Mouse (Mus musculus) liver, embryonic 12.5 days (tissue): ENCODE measurements around the gene Cdca5. TPM values are rescaled to one million over a fixed set of nuclear protein-coding genes. Genes with fewer than 3 reads are reported as not detected.

ENCODE experiments used
- ATAC-seq: fragments of 200-750 bp; cut with Nextera tagmentation; 2 replicates; pipeline ENCODE4 v1.8.0; 2017; ENCODE audit warnings: moderate number of reproducible peaks, mild to moderate bottlenecking, moderate library complexity
- H3K27ac ChIP-seq: fragments of 300-500 bp; sonication (generic); 2 replicates; pipeline ENCODE4 v1.5.1; 2016; ENCODE audit warnings: mild to moderate bottlenecking
- H3K27me3 ChIP-seq: fragments of 300-500 bp; sonication (generic); replicated peaks from 2 replicates; pipeline ENCODE4 v1.6.1; 2016; ENCODE audit warnings: mild to moderate bottlenecking, moderate library complexity
- H3K36me3 ChIP-seq: fragments of 300-500 bp; sonication (generic); 2 replicates; pipeline ENCODE4 v1.6.1; 2016; ENCODE audit warnings: mild to moderate bottlenecking, moderate library complexity
- H3K4me1 ChIP-seq: fragments of 300-500 bp; sonication (generic); 2 replicates; pipeline ENCODE4 v1.6.1; 2016
- H3K4me2 ChIP-seq: fragments of 300-500 bp; sonication (generic); 2 replicates; pipeline ENCODE4 v1.6.1; 2016; ENCODE audit warnings: mild to moderate bottlenecking, moderate library complexity
- H3K4me3 ChIP-seq: fragments of 300-500 bp; sonication (generic); 2 replicates; pipeline ENCODE4 v1.5.1; 2016; ENCODE audit warnings: mild to moderate bottlenecking, moderate library complexity
- H3K9ac ChIP-seq: fragments of 300-500 bp; sonication (generic); 2 replicates; pipeline ENCODE4 v1.6.1; 2016; ENCODE audit warnings: mild to moderate bottlenecking, moderate library complexity
- H3K9me3 ChIP-seq: fragments of 300-500 bp; sonication (generic); replicated peaks from 2 replicates; pipeline ENCODE4 v1.6.1; 2016; ENCODE audit warnings: mild to moderate bottlenecking, moderate library complexity
- WGBS: fragments of 180-500 bp; shearing (Covaris S2); methylation state at CpG from one replicate; pipeline ENCODE4 v1.1.7; 2016; ENCODE audit not compliant: insufficient replicate concordance; 5-methylcytosine and 5-hydroxymethylcytosine counted together
- polyA plus RNA-seq: library from polyadenylated mRNA; unstranded; fragments of >200 nt; fragmentation: Nextera tagmentation; extraction: Ambion mirVana; gene quantifications from 2 replicates; pipeline ENCODE4 v1.2.1, GENCODE M21; 2016

Gene Cdca5
- polyA plus RNA-seq, 1 experiment from 2014 or later = 42.2 TPM

- Histone ChIP-seq H3K9me3 (no peaks in the 10 kb centered on the region), H3K27me3 (no peaks in the 10 kb centered on the region), H3K4me1 (peaks cover 46% of the 10 kb centered on the region), H3K27ac (peak overlapping the region; percentile 99), H3K4me3 (peak overlapping the region; percentile 97), H3K36me3 (peaks cover 54% of the 10 kb centered on the region), H3K4me2 (peak overlapping the region; percentile 99), H3K9ac (peak overlapping the region; percentile 94)
- ATAC-seq = no peak
- WGBS = 80% methylated on average over 8 of the region's 8 CpGs
These were observed 37.0 kb upstream of the Cdca5 start for GRCm38 (mm10) chr19:6047899-6048166.

- ATAC-seq = no peak
- H3K27ac ChIP-seq = peak overlapping the region; percentile 99
These were observed 35.9 kb upstream of the Cdca5 start for GRCm38 (mm10) chr19:6048681-6049410.

DNA sequence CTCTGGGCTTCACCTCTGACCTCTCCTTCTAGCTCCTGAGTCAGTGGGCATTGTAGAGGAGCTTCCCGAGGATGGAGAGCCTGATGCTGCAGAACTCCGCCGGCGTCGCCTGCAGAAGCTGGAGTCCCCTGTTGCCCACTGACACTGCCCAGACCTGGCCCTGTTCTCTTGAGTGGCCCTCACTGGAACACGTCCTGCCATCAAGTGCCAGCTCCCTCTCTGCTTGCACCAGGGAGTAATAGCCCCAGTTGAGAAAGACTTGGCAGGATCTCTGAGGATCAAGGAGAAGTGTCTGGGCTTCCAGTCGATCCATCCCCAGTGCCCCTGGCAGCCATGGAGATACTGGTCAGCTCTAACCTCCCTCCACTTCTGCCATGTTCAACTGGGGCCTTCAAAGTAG lies 32.3 kb upstream of the Cdca5 start:
- Histone ChIP-seq H3K4me3 (no peak overlapping the region), H3K27ac (no peak overlapping the region), H3K9me3 (no peaks in the 10 kb centered on the region), H3K27me3 (no peaks in the 10 kb centered on the region), H3K9ac (no peak overlapping the region), H3K36me3 (peaks cover 89% of the 10 kb centered on the region), H3K4me2 (no peak overlapping the region), H3K4me1 (peaks cover 52% of the 10 kb centered on the region)
- WGBS = 83% methylated on average over 7 of the region's 7 CpGs
- ATAC-seq = no peak

More at GRCm38 (mm10) chr19:6048681-6049410, 35.9 kb upstream of the Cdca5 start:
- peaks cover 55% of the 10 kb centered on the region for H3K4me1 ChIP-seq
- WGBS = 54% methylated on average over 11 of the region's 11 CpGs
- H3K9me3 ChIP-seq = no peaks in the 10 kb centered on the region
- H3K9ac ChIP-seq = peak overlapping the region; percentile 94
- peak overlapping the region; percentile 99 for H3K4me2 ChIP-seq
- H3K36me3 ChIP-seq = peaks cover 64% of the 10 kb centered on the region
- H3K4me3 ChIP-seq = peak overlapping the region; percentile 97
- H3K27me3 ChIP-seq = no peaks in the 10 kb centered on the region

- no peak overlapping the region for H3K9ac ChIP-seq
- no peak overlapping the region for H3K4me2 ChIP-seq
- ATAC-seq = no peak
- no peaks in the 10 kb centered on the region for H3K27me3 ChIP-seq
- 74% methylated on average over 5 of the region's 5 CpGs for WGBS
- H3K36me3 ChIP-seq = peaks cover 82% of the 10 kb centered on the region
- peaks cover 44% of the 10 kb centered on the region for H3K4me1 ChIP-seq
- H3K4me3 ChIP-seq = no peak overlapping the region
- H3K27ac ChIP-seq = 0 out of 2 replicates have a peak overlapping the region, but pooled peaks have one; percentile 10
- no peaks in the 10 kb centered on the region for H3K9me3 ChIP-seq
These were observed 30.5 kb upstream of the Cdca5 start for GRCm38 (mm10) chr19:6054296-6054695.

- no peak for ATAC-seq
- H3K4me3 ChIP-seq = peak overlapping the region; percentile 95
- peak overlapping the region; percentile 86 for H3K4me2 ChIP-seq
- H3K36me3 ChIP-seq = peaks cover 72% of the 10 kb centered on the region
- H3K27me3 ChIP-seq = no peaks in the 10 kb centered on the region
- peak overlapping the region; percentile 94 for H3K9ac ChIP-seq
- no peaks in the 10 kb centered on the region for H3K9me3 ChIP-seq
- peak overlapping the region; percentile 86; the same call in 1 of the 2 replicates for H3K27ac ChIP-seq
- H3K4me1 ChIP-seq = peaks cover 54% of the 10 kb centered on the region
- 55% methylated on average over 4 of the region's 4 CpGs for WGBS
These were observed 28.1 kb upstream of the Cdca5 start for GRCm38 (mm10) chr19:6056696-6057095.

DNA sequence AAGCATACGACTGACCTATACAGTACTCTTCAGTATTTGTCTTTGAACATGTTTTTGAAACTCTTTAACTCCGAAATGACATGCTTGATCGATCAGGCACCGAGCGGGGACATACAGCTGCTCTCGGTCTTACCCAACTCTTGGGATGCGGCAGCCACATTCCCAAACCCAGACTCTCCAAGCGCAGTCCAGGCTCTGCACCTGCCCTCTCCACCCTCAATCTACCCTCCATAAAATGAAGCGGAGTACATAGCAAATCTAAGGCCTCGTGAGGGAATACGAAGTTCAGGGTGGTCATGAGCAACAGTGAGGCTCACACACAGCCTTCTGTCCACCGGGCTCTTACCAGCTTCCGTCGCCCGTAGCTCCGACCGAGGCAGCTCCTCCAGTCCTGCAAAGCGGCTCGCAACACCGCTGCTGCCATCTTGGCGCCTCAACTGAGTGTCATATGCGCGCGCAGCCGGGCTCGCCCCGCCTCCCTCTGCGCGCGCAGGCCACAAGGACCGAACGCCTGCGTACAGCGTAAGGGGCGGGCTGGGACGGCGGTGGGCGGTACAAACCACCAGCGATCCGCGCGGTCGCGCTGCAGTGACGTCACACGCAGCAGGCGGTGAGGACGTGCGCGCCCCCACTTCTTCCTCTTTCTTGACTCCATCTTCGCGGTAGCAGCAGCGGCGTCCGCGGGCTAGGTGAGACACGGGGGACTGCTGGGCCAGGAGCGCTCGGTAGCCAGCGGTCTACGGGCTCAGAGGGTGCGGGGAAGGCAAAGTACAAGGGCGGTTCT lies 27.3 kb upstream of the Cdca5 start, which contains the start of the genes Mrpl49 and Fau:
Gene Mrpl49 (minus strand): TSS at position 473 of the 784 bp plus-strand sequence.
Gene Fau (plus strand): TSS at position 532 of the 784 bp plus-strand sequence.
- Histone ChIP-seq H3K4me2 (peak within 1 kb of the TSS; percentile 86), H3K27ac (peak within 1 kb of the TSS; percentile 86), H3K27me3 (no peaks in the 10 kb centered on the region), H3K4me3 (peak within 1 kb of the TSS; percentile 95), H3K9ac (peak within 1 kb of the TSS; percentile 94), H3K36me3 (peaks cover 64% of the 10 kb centered on the region), H3K9me3 (no peaks in the 10 kb centered on the region), H3K4me1 (peaks cover 61% of the 10 kb centered on the region)
- peak; percentile 82 for ATAC-seq
- WGBS = under 1% methylated on average over 63 of the region's 63 CpGs

GRCm38 (mm10) chr19:6058513-6058912 lies 26.3 kb upstream of the Cdca5 start:
- H3K27ac ChIP-seq = peak overlapping the region; percentile 86
- WGBS = 13% methylated on average over 5 of the region's 5 CpGs
- peak overlapping the region; percentile 86 for H3K4me2 ChIP-seq
- ATAC-seq = no peak
- H3K9me3 ChIP-seq = no peaks in the 10 kb centered on the region
- H3K4me3 ChIP-seq = peak overlapping the region; percentile 95
- peak overlapping the region; percentile 94 for H3K9ac ChIP-seq
- no peaks in the 10 kb centered on the region for H3K27me3 ChIP-seq
- H3K4me1 ChIP-seq = peaks cover 61% of the 10 kb centered on the region
- H3K36me3 ChIP-seq = peaks cover 57% of the 10 kb centered on the region

GRCm38 (mm10) chr19:6058966-6059365 lies 25.8 kb upstream of the Cdca5 start:
- H3K4me1 ChIP-seq = peaks cover 61% of the 10 kb centered on the region
- H3K4me2 ChIP-seq = peak overlapping the region; percentile 86
- 59% methylated on average over 5 of the region's 5 CpGs for WGBS
- H3K27ac ChIP-seq = peak overlapping the region; percentile 86
- no peak for ATAC-seq
- H3K9me3 ChIP-seq = no peaks in the 10 kb centered on the region
- no peaks in the 10 kb centered on the region for H3K27me3 ChIP-seq
- peak overlapping the region; percentile 94 for H3K9ac ChIP-seq
- H3K36me3 ChIP-seq = peaks cover 55% of the 10 kb centered on the region
- H3K4me3 ChIP-seq = peak overlapping the region; percentile 95

DNA sequence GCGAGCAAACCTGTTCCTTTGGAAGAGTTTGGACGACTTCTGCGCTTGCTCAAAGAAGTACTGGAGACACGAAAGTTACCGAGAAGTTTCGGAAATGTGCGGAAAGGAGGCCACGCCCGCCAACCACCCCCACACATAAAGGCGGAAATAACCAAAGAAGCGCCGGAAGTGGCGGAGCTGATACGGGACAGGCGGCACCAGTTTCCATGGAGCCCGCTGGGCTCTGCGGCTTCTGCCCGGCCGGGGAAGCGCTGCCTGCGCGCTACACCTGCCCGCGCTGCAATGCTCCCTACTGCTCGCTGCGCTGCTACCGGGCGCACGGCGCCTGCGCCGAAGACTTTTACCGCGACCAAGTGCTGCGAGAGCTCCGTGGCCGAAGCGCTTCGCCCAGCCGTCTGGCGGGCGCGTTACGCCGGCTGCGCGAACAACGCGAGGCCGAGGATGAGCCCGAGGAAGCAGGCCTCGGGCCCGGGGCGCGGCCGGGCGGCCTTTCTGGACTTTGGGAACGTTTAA lies 23.7 kb upstream of the Cdca5 start, which contains the start of gene Znhit2:
Gene Znhit2 (plus strand): TSS at position 172 of the 513 bp plus-strand sequence.
- Histone ChIP-seq H3K36me3 (peaks cover 34% of the 10 kb centered on the region), H3K4me3 (peak within 1 kb of the TSS; percentile 92), H3K4me1 (peaks cover 58% of the 10 kb centered on the region), H3K27ac (peak within 1 kb of the TSS; percentile 99), H3K9ac (peak within 1 kb of the TSS; percentile 96), H3K4me2 (peak within 1 kb of the TSS; percentile 100), H3K9me3 (no peaks in the 10 kb centered on the region), H3K27me3 (no peaks in the 10 kb centered on the region)
- under 1% methylated on average over 58 of the region's 58 CpGs for WGBS
- peak; percentile 74 for ATAC-seq

DNA sequence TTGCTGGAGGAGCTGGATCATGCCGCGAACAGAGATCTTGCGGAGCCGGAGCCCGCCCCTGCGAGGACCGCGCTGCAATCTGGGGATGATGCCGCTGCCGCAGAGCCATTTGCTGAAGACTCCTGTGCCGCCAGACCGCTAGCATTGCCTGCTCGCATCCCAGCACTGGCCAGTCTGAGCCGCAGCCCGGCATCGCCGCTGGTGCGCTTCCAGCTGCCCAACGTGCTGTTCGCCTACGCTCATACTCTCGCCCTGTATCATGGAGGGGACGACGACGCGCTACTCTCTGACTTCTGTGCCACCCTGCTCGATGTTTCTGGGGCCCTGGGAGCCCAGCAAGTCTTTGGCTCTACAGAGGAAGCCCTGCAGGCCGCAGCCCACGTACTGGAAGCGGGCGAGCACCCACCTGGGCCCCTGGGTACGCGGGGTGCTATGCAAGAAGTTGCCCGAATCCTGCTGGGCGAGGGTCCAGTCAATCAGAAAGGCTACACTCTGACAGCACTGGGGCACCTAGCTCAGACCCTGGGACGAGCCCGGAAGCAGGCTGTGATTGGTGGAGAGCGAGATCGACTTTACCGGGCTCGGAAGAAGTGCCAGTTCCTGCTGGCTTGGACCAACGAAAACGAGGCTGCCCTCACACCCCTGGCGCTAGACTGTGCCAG lies 23.0 kb upstream of the Cdca5 start:
- H3K27me3 ChIP-seq = no peaks in the 10 kb centered on the region
- H3K27ac ChIP-seq = peak overlapping the region; percentile 99
- no peaks in the 10 kb centered on the region for H3K9me3 ChIP-seq
- peaks cover 28% of the 10 kb centered on the region for H3K36me3 ChIP-seq
- peaks cover 58% of the 10 kb centered on the region for H3K4me1 ChIP-seq
- H3K9ac ChIP-seq = peak overlapping the region; percentile 96
- peak overlapping the region; percentile 92 for H3K4me3 ChIP-seq
- WGBS = 1% methylated on average over 44 of the region's 44 CpGs
- H3K4me2 ChIP-seq = peak overlapping the region; percentile 100
- peak; percentile 17 for ATAC-seq

DNA sequence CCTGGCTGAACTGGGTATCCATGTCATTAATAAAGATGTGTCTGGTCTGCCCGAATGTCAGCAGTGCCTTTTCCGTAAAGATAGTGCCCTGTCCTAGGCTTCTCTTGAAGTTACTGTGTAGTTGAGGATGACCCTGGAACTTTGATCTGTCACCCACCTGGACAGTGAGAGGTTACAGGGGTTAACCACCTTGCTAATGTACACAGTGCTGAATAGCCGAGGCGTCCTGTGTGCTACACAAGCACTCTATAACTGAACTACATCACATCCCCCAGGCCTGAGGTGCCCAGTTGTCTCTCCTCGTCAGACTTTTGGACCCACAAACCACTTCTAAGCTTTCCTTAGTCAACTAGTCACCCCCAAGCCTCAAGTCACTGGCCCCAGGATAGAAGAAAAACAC lies 22.4 kb upstream of the Cdca5 start:
- H3K9me3 ChIP-seq = no peaks in the 10 kb centered on the region
- H3K36me3 ChIP-seq = peaks cover 28% of the 10 kb centered on the region
- H3K4me3 ChIP-seq = peak overlapping the region; percentile 92
- H3K27ac ChIP-seq = peak overlapping the region; percentile 99
- ATAC-seq = no peak
- WGBS = 50% methylated on average over 5 of the region's 5 CpGs
- peak overlapping the region; percentile 96 for H3K9ac ChIP-seq
- H3K4me2 ChIP-seq = peak overlapping the region; percentile 100
- peaks cover 62% of the 10 kb centered on the region for H3K4me1 ChIP-seq
- no peaks in the 10 kb centered on the region for H3K27me3 ChIP-seq
